Mouse (Mus musculus) embryonic facial prominence, embryonic 12.5 days (tissue): ENCODE data around the gene As3mt. TPM values are rescaled to one million over a fixed set of nuclear protein-coding genes. Genes with fewer than 3 reads are reported as not detected.
"Not testable (repeated sequence)": the region's sequence is repeated elsewhere in the genome, so short reads cannot be mapped to it uniquely, and the experiment has no call there.

Experiments
- ATAC-seq: fragments of 200-750 bp; cut with Nextera tagmentation; 2 replicates; pipeline ENCODE4 v1.8.0; 2017; ENCODE audit not compliant: insufficient number of reproducible peaks, insufficient read depth, low FRiP score, low TSS enrichment
- H3K27ac ChIP-seq: fragments of 300-500 bp; sonication (generic); 2 replicates; pipeline ENCODE4 v1.5.1; 2016; ENCODE audit warnings: mild to moderate bottlenecking
- H3K27me3 ChIP-seq: fragments of 300-500 bp; sonication (generic); 2 replicates; pipeline ENCODE4 v1.6.1; 2016; ENCODE audit warnings: mild to moderate bottlenecking, moderate library complexity
- H3K36me3 ChIP-seq: fragments of 300-500 bp; sonication (generic); 2 replicates; pipeline ENCODE4 v1.6.1; 2016; ENCODE audit warnings: mild to moderate bottlenecking
- H3K4me1 ChIP-seq: fragments of 300-500 bp; sonication (generic); 2 replicates; pipeline ENCODE4 v1.6.1; 2016
- H3K4me2 ChIP-seq: fragments of 300-500 bp; sonication (generic); replicated peaks from 2 replicates; pipeline ENCODE4 v1.6.1; 2016; ENCODE audit warnings: mild to moderate bottlenecking, moderate library complexity
- H3K4me3 ChIP-seq: fragments of 300-500 bp; sonication (generic); 2 replicates; pipeline ENCODE4 v1.5.1; 2016; ENCODE audit warnings: mild to moderate bottlenecking
- H3K9ac ChIP-seq: fragments of 300-500 bp; sonication (generic); 2 replicates; pipeline ENCODE4 v1.6.1; 2016; ENCODE audit warnings: mild to moderate bottlenecking, moderate library complexity
- H3K9me3 ChIP-seq: fragments of 300-500 bp; sonication (generic); 2 replicates; pipeline ENCODE4 v1.6.1; 2016; ENCODE audit warnings: mild to moderate bottlenecking, moderate library complexity
- WGBS: fragments of 180-500 bp; shearing (Covaris S2); methylation state at CpG from one replicate; pipeline ENCODE4 v1.1.7; 2016; 5-methylcytosine and 5-hydroxymethylcytosine counted together
- polyA plus RNA-seq: library from polyadenylated mRNA; unstranded; fragments of >200 nt; fragmentation: Nextera tagmentation; extraction: Ambion mirVana; gene quantifications from 2 replicates; pipeline ENCODE4 v1.2.1, GENCODE M21; 2016

As3mt gene
- polyA plus RNA-seq, 1 experiment from 2014 or later, result 28.5 TPM

- Histone ChIP-seq H3K9ac (no peak overlapping the region), H3K4me1 (no peaks in the 10 kb centered on the region), H3K4me2 (no peak overlapping the region), H3K36me3 (no peaks in the 10 kb centered on the region), H3K27ac (no peak overlapping the region), H3K9me3 (no peaks in the 10 kb centered on the region), H3K27me3 (no peaks in the 10 kb centered on the region; the same call in 1 of the 2 replicates), H3K4me3 (no peak overlapping the region)
- 51% methylated on average over 9 of the region's 9 CpGs for WGBS
- no peak for ATAC-seq
Observed at GRCm38 (mm10) chr19:46755066-46755465, 47.8 kb downstream of the As3mt start.

- H3K27ac ChIP-seq, result no peak overlapping the region
- 87% methylated on average over 4 of the region's 4 CpGs for WGBS
- no peak overlapping the region for H3K4me2 ChIP-seq
- no peak overlapping the region for H3K9ac ChIP-seq
- no peak for ATAC-seq
- no peaks in the 10 kb centered on the region for H3K9me3 ChIP-seq
- no peaks in the 10 kb centered on the region for H3K4me1 ChIP-seq
- H3K4me3 ChIP-seq, result no peak overlapping the region
- H3K36me3 ChIP-seq, result no peaks in the 10 kb centered on the region
- H3K27me3 ChIP-seq, result no peaks in the 10 kb centered on the region; the same call in 1 of the 2 replicates
Observed at GRCm38 (mm10) chr19:46756221-46756620, 49.0 kb downstream of the As3mt start.

GRCm38 (mm10) chr19:46759096-46759495 is 51.8 kb downstream of the As3mt start:
- no peak overlapping the region for H3K27ac ChIP-seq
- no peak overlapping the region for H3K4me3 ChIP-seq
- H3K9me3 ChIP-seq, result no peaks in the 10 kb centered on the region
- peaks cover 10% of the 10 kb centered on the region for H3K27me3 ChIP-seq
- ATAC-seq, result no peak
- peaks cover 10% of the 10 kb centered on the region for H3K4me1 ChIP-seq
- no peak overlapping the region for H3K9ac ChIP-seq
- H3K4me2 ChIP-seq, result no peak overlapping the region
- H3K36me3 ChIP-seq, result no peaks in the 10 kb centered on the region
- WGBS, result 63% methylated on average over 8 of the region's 8 CpGs

GRCm38 (mm10) chr19:46759909-46760308 is 52.7 kb downstream of the As3mt start:
- not testable (repeated sequence) for H3K9ac ChIP-seq, H3K36me3 ChIP-seq, H3K4me3 ChIP-seq, ATAC-seq, H3K9me3 ChIP-seq, H3K27ac ChIP-seq, H3K4me2 ChIP-seq
- Histone ChIP-seq H3K27me3 (peaks cover 15% of the 10 kb centered on the region), H3K4me1 (peaks cover 12% of the 10 kb centered on the region)
- 89% methylated on average over 10 of the region's 10 CpGs for WGBS

- H3K36me3 ChIP-seq, result no peaks in the 10 kb centered on the region
- H3K4me3 ChIP-seq, result peak overlapping the region; percentile 79
- H3K27ac ChIP-seq, result no peak overlapping the region
- H3K4me1 ChIP-seq, result peaks cover 12% of the 10 kb centered on the region
- peak overlapping the region; percentile 96 for H3K4me2 ChIP-seq
- ATAC-seq, result peak; percentile 62
- peaks cover 16% of the 10 kb centered on the region for H3K27me3 ChIP-seq
- no peaks in the 10 kb centered on the region for H3K9me3 ChIP-seq
- 19% methylated on average over 29 of the region's 29 CpGs for WGBS
- no peak overlapping the region for H3K9ac ChIP-seq
Observed at GRCm38 (mm10) chr19:46760375-46761160, 53.3 kb downstream of the As3mt start.

GRCm38 (mm10) chr19:46761247-46761946 is 54.1 kb downstream of the As3mt start, which contains the start of gene Cnnm2:
Gene Cnnm2, plus strand, starts transcription at chr19:46761596.
- H3K4me3 ChIP-seq, result peak within 1 kb of the TSS; percentile 79
- peak within 1 kb of the TSS; percentile 96 for H3K4me2 ChIP-seq
- H3K27ac ChIP-seq, result peak within 1 kb of the TSS; percentile 70; the same call in 1 of the 2 replicates
- H3K27me3 ChIP-seq, result peaks cover 16% of the 10 kb centered on the region
- peak within 1 kb of the TSS; percentile 71 for H3K9ac ChIP-seq
- ATAC-seq, result peak; percentile 96
- no peaks in the 10 kb centered on the region for H3K36me3 ChIP-seq
- WGBS, result 1% methylated on average over 58 of the region's 59 CpGs
- no peaks in the 10 kb centered on the region for H3K9me3 ChIP-seq
- H3K4me1 ChIP-seq, result peaks cover 12% of the 10 kb centered on the region

GRCm38 (mm10) chr19:46761971-46762290 is 54.7 kb downstream of the As3mt start:
- Histone ChIP-seq H3K4me2 (peak overlapping the region; percentile 96), H3K27ac (peak overlapping the region; percentile 70; the same call in 1 of the 2 replicates), H3K9ac (peak overlapping the region; percentile 71), H3K27me3 (peaks cover 16% of the 10 kb centered on the region), H3K4me3 (peak overlapping the region; percentile 79), H3K4me1 (peaks cover 12% of the 10 kb centered on the region), H3K9me3 (no peaks in the 10 kb centered on the region), H3K36me3 (no peaks in the 10 kb centered on the region)
- under 1% methylated on average over 36 of the region's 36 CpGs for WGBS
- no peak for ATAC-seq

- WGBS, result under 1% methylated on average over 50 of the region's 50 CpGs
- Histone ChIP-seq H3K4me2 (peak overlapping the region; percentile 96), H3K9me3 (no peaks in the 10 kb centered on the region), H3K4me3 (peak overlapping the region; percentile 79), H3K27ac (no peak overlapping the region), H3K36me3 (no peaks in the 10 kb centered on the region), H3K9ac (peak overlapping the region; percentile 71), H3K27me3 (peaks cover 16% of the 10 kb centered on the region), H3K4me1 (peaks cover 12% of the 10 kb centered on the region)
- ATAC-seq, result no peak
Observed at GRCm38 (mm10) chr19:46762291-46762991, 55.2 kb downstream of the As3mt start.

GRCm38 (mm10) chr19:46762992-46763342 is 55.7 kb downstream of the As3mt start:
- H3K36me3 ChIP-seq, result no peaks in the 10 kb centered on the region
- peaks cover 12% of the 10 kb centered on the region for H3K4me1 ChIP-seq
- H3K27me3 ChIP-seq, result peaks cover 16% of the 10 kb centered on the region
- no peaks in the 10 kb centered on the region for H3K9me3 ChIP-seq
- no peak for ATAC-seq
- peak overlapping the region; percentile 96 for H3K4me2 ChIP-seq
- peak overlapping the region; percentile 79 for H3K4me3 ChIP-seq
- H3K27ac ChIP-seq, result no peak overlapping the region
- 2% methylated on average over 19 of the region's 19 CpGs for WGBS
- H3K9ac ChIP-seq, result 0 out of 2 replicates have a peak overlapping the region, but pooled peaks have one; percentile 71

GRCm38 (mm10) chr19:46763356-46763755 is 56.1 kb downstream of the As3mt start:
- H3K4me2 ChIP-seq, result peak overlapping the region; percentile 96
- 11% methylated on average over 7 of the region's 7 CpGs for WGBS
- peak overlapping the region; percentile 79 for H3K4me3 ChIP-seq
- no peak overlapping the region for H3K9ac ChIP-seq
- H3K9me3 ChIP-seq, result no peaks in the 10 kb centered on the region
- peaks cover 12% of the 10 kb centered on the region for H3K4me1 ChIP-seq
- peaks cover 16% of the 10 kb centered on the region for H3K27me3 ChIP-seq
- no peaks in the 10 kb centered on the region for H3K36me3 ChIP-seq
- H3K27ac ChIP-seq, result no peak overlapping the region
- no peak for ATAC-seq

- H3K9ac ChIP-seq, result no peak overlapping the region
- no peak overlapping the region for H3K27ac ChIP-seq
- no peak for ATAC-seq
- peaks cover 16% of the 10 kb centered on the region for H3K27me3 ChIP-seq
- no peak overlapping the region for H3K4me3 ChIP-seq
- no peaks in the 10 kb centered on the region for H3K36me3 ChIP-seq
- H3K4me1 ChIP-seq, result peaks cover 12% of the 10 kb centered on the region
- 60% methylated on average over 12 of the region's 12 CpGs for WGBS
- H3K9me3 ChIP-seq, result no peaks in the 10 kb centered on the region
- H3K4me2 ChIP-seq, result peak overlapping the region; percentile 96
Observed at GRCm38 (mm10) chr19:46763932-46764762, 56.9 kb downstream of the As3mt start.
